Mouse (Mus musculus) cerebellum, postnatal 36 days (tissue): ENCODE data around the gene Zfp811.
"Not testable (repeated sequence)": the region's sequence is repeated elsewhere in the genome, so short reads cannot be mapped to it uniquely, and the experiment has no call there.

Experiments
- DNase-seq, 2 experiments: peaks; one replicate each; pipeline ENCODE4 v3.0.0; 2021 to 2022; ENCODE audit warnings: mixed read lengths in 2 of 2

Zfp811 gene

DNA sequence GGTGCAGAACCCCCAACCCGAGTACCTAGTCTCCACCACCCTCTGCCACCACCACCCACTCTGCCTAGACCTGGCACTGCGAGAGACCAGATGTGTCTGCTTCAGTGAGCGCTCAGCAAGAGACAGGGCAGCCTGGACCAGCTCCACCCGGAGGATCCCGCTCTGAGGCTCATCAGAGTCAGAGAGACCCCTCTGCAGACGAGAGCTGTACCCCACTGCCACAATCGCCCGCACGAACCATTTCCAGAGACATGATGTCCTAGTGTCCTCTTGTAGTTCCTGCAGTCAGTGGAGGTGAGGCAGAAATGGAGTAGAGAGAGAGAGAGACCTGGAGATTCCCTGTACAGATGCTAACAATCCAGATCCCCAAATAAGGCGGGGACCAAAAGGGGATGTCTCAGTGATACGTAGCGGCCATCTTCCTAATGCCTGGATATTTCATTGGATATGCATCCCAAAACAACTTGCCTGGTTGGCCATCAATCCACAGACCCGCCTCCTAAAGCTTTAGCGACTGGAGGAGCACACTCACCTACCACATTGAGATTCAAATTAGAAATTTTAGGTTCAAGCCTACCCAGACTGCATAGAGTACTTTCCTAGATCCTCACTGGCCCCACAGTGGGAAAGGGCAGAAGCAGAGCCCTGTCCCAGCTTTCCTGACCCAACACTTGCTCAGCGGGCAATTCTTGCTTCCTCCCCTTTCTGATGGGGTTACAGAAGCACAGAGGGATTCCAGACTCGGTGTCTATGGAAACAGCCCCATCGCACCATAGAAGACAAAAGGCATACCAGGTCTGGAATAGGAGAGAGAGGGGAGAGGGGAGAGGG, at the start of gene Zfp811:
TSS of gene Zfp811 (minus strand) at position 388 of the 831 bp plus-strand sequence.
- DNase-seq: peak; percentile 56 to 61

DNA sequence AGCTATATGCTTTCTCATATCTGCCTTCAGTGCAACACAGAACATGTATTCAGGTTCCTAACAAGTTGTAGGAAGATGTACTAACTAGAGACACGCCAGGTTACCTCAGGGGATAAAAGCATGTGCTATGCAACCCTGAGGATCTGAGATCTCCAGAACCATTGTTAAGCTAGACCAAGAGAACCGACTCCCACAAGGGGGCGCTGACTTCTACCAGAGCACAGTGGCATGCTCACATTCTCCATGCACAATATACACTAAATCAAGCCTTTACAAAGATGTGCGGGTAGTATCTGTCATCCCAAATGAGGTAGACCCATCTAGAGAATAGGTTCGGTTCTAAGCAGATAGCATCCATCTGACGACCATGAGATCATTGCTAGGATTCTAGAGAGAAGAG, 47.0 kb upstream of the Zfp811 start:
- not testable (repeated sequence) for DNase-seq

DNA sequence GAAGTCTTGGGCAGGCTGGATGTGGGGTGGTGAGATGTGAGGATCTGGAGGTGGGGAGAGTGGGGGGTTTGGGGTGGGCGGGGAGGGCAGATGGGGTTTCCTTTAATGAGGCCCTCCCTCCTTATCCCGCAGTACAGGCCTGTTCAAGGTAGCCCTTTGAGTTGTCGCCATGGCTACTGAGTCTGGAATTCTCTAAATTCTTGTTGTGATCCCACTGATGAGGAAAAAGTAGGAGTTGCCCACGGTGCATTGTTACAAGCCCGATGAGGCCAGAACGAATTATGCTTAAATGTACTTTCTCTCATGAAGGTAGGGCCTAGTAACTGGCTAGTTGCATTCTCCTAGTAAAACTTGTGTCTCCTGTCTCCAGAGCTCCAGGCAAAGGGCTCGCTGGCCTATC, 41.9 kb upstream of the Zfp811 start:
- no peak for DNase-seq

DNA sequence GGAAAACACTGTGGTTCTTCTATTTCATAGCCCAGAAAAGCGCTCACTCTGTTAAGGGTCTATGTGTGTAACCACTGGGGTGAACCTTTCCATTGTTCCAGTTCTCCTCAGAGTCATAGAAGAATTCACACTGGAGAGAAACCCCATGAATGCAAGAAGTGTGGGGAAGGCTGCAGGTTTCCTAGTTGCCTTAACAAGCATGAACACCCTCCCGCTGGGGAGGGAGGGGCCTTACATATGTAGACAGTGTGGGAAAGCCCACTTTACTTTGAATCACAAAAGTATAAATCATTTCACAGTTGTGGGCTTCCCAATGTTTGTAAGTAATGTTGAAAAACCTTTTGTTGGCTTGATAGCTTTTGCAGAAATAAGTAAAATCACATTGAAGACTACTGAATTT, 31.7 kb upstream of the Zfp811 start:
- DNase-seq: no peak

DNA sequence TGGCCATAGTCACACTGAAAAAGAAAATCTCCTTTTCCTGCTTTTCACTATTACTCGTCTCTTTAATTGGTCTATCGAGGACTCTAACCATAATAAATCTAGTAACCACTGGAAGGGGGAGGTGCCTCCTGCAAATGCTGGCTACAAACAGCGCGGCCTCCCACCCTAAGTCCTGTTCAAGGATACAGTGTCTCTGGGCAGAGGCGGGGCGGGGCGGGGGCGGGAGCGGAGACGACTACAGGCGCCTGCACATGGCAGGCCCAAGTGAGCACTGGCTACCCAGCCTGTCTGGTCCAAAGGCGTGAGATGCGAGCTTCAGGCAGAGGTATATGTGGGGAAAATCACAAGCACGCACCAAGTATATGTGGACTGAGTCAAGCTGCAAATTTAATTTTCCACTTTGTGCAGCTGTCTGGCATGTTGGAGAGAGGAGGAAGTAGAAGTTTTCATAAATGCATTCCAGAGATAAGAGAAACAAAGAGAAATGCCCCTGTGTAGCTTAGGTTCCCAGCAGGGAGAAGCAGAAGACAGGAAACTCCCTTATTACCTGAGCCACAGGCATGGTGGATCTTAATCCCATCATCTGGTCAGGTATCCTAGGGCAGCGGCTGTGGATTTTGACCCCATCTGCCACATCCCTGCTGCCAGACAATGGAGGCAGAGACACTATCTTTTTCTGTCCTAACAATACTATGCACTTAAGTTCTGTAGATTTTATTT, 29.5 kb upstream of the Zfp811 start:
- DNase-seq: no peak

DNA sequence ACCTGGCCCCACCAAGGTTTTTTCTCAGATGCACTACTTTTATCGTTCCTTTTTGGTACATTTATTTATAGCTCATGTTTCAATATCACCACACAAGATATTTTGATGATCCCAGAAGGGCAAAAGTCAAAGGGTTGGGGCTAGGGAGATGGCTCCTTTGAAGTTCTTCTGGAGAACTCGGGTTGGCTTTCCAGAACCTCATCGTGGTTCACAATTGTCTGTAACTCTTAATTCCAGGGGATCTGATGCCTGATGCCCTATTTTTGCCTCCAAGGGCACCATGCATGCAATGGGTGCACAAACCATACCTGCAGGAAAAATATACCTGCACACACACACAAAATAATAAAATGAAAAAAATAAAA, 20.7 kb upstream of the Zfp811 start:
- no peak for DNase-seq

DNA sequence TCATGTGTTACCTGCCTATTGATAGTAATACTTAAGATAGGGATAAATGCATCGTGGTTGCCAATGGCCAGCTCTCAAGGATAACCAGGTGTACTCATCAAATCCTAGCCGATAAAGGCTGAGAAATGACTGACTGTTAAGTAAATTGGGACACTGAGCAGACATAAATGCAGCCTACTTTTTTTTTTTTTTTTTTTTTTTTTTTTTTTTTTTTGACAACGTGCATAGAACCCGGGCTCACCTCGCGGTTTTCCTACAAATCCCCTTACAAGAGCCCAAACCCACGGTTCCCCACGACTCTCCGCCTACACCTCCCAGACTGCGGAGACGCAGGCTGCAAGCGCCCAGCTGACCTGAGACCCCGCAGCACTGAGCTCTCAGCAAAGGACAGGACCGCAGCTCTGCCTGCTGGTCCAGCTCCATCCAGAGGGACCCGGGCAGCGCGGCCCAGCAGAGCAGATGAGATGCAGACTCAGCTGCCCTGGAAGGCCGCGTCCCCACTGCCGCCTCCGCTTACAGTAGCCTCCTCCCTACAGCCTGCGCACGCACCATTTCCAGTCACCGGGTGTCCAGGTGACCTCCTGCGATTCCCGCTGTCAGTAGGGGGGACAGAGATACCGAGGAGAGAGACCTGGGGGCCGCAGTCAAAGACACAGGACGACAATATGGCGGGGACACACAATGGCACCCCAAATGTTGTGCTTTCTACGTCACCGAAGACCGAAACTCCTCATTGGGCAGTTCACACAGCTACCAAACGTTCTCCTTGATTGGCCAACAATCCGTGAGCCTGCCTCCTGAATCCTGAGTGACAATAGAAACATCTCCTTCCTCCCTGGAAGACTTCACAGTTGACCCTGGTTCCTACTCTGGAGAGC, 20.0 kb upstream of the Zfp811 start, which contains the start of gene Zfp799:
TSS of gene Zfp799 (minus strand) at position 722 of the 878 bp plus-strand sequence.
- peak; percentile 71 to 79 for DNase-seq

DNA sequence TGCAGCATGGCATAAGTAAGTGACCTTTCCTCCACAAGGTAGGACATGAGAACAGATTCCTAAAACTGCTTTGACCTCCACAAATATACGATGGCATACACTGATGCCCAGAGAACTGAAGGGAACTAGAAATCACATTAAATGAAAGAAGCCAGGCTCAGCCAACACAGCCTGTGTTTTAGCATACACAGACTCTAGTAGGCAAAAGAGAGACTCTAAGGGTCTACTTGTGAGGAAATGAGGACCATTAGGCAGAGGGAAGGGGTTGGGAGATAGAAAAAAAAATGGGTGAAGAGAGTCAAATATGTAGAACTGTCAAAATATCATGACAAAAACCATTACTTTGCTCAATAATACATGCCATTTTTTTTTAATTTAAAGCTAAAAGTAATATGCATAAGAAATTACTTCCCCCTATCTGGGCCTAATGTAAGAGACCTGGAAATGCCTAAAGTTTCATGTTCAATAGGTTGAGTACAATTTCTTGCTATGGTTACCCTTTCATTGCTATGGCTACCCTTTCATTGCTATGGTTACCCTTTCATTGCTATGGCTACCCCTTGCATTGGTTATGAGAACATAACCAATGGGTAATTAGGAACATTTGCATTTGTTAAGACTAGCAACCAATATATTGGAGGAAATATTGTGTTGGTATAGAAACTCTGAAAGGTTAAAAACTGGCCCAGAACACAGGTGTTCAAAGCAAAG, 6.5 kb upstream of the Zfp811 start:
- DNase-seq: no peak

DNA sequence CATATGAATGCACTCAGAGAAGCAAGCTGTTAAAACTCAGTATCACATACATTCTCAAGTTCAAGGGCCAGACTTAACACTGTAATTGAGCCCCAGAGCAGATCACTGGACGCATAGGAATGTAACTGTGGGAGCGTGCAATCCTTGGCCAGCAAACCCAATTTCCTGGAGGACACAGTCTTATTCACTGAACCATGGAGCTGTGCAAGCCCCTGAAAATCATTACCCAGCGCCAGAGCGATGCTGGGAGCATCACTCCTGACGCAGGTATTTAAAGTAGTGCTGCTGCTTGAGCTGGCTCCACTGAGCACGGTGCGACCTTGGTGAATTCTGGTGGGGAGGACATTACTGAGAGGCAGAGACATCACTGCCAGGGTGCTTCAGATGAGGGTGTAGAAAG, 4.4 kb upstream of the Zfp811 start:
- DNase-seq: no peak

DNA sequence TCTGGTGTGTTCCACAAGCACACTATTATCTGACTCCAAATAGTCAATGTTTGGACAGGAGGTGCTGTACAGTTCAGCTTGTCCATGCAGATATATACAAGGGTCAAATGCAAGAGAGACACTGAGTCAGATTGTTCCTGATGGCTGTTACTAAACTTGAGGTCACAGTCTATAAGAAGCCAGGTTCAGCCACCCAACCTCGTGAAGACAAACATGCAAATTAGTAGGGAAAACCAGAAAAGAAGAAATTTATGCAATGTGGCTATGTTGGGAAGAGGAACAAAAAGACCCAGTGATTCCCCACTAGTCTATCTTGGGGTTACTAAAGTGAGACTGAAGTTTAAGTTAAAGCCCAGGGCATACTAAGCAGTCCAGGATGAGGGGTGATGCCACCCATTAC, 917 bp upstream of the Zfp811 start:
- DNase-seq: no peak

DNA sequence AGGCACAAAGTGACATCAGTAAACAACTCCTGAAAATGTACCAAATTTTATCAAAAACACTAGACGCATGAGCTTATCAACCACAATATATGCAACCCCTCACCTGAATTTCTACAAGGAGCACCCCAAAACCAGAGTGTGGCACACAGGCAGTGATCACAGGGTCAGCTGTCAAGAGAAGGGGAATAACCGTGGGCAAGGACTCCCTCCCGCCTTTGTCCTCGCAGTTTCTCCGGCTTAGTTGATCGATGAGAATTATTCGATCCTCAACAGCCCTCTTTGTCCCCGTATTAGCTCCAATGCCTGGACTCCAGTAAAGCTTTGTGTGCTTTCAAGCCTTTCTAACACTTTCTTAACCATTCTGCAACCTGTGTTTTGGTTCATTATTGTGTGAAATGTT, 810 bp downstream of the Zfp811 start:
- peak in 1 of 2 experiments; percentile 15 for DNase-seq

DNA sequence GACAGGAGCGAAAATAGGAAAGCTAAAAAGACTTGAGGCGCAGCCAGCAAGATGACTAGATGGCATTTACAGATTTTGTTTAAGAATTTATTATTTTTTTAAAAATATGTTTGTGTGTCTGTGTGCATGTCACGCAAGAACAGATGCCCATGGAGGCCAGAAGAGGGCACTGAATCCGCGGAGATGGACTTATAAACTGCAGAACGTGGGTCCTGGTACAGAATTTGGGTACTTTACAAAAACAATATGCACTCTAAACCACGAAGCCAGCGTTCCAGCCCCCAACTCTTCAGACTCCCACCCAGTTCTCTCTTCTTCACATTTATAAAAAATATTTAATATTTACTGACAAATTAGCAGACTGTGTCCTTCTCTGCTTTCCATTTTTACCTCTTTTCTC, 20.5 kb downstream of the Zfp811 start:
- no peak for DNase-seq

DNA sequence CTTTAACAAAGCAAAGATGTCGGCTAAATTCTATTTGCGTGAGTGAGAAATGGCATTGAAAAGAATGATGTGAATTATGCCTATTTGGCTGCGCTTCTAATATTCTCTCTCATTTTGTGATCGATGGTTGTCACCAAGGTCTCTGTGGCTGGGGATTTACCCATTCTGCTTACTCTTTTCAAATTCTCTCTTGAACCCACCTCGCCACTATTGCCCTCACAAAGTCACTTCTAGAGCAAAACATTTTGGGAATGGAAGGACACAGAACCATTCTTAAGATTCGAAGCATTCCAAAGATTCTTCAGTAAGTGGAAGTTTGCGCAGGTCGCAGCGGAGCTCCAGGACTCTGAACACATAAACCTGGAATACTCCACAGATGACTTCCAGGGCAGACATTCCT, 21.2 kb downstream of the Zfp811 start:
- no peak for DNase-seq

DNA sequence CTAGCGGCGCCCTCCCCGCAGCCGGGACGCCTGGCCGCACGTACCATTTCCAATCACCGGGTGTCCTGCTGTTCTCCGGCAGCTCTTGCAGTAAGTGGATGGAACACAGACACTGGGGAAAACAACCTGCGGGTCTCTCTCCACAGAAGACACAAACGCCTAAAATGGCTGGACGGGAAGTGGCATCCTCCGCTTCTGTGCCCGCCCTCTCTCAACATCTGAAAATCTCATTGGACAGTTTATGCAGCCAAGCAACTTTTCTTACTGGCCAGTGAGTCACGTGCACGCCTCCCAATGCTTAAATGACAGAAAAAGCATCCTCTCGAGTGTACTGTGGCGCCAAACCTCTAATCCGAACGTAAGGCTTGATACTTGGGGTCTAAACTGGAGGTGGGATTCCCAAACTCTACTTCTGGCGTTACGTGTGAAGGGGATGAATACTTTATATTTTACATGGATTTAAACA, 21.6 kb downstream of the Zfp811 start, which contains the start of gene Zfp871:
TSS of gene Zfp871 (minus strand) at position 194 of the 466 bp plus-strand sequence.
- peak; percentile 82 to 88 for DNase-seq

DNA sequence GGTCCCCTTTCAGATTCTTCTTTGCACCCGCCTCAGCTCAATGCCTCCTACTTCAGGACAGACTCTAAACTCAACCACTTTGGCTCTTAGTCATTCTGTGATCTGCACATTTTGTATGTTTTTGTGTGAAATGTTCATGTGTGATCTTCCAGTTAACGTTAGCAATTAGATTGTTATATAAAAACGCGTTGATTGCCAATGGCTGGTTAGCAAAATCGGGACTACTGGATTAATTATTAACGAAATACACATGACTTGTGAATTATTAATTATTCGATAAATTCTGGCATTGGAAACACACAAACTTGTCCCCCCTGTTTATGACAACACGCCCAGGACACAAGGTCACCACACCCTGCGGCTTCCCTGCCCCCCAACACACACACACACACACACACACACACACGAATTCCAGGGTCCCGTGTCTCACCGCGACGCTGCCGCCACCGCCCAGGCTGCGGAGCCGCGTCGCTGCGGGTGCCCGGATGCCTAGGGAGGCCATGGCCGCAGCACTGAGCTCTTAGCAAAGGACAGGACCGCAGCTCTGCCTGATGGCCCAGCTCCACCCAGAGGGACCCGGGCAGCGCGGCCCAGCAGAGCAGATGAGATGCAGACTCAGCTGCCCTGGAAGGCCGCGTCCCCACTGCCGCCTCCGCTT, 22.2 kb downstream of the Zfp811 start:
- DNase-seq: no peak

DNA sequence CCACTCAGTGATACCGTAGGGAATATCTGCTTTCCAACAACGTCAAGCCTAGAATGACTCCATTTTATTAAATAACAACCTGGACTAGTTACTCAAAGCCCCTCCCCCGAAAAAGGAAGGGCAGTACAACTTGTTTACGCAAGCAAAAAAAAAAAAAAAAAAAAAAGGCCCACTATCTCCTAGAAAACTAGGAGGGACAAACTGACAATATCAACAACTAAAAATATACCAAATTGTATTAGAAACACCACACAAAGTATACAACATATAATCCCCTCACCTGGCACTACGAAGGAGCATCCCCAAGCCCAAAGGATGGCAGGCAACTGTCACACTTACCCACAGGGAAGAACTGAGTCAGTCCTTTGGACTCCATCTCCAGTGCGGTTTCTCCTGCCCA, 22.8 kb downstream of the Zfp811 start:
- no peak for DNase-seq

DNA sequence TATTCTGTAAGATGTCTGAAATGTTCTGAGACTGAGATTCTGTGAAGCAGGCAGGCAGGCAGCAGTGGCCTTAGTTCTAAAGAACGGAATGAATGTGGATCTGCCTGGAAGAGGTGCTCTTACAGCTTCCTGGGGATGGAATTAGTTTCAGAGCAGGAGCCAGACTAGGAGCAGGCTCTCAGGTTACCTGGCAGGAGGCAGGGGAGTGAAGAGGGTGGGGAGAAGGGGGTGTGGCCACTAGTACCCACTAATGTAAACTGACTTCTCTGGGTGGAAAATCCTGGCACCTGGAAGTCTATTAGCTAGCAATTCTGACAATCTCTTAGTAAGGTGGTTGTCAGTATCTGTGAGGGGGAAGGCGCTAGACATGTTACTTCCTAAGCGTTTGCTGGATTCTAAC, 24.1 kb downstream of the Zfp811 start:
- DNase-seq: no peak

DNA sequence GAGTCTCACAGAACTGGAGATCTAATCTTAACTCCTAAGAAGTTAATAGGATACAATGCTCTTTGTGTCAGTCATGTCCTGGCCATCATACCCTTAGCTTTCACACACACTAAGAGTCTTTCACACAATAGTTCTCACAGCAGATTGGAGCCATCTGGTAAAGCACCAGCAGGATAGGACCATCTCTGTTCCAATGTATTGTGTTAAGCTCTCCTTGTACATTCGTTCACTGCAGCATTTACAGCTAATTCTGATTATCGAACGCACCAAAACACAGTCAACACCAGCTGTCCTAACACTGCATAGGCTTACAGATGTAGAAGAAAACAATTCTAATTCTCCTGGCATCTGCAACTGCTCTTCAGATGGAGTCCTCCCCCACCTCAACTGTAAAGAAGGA, 32.2 kb downstream of the Zfp811 start:
- DNase-seq: no peak

DNA sequence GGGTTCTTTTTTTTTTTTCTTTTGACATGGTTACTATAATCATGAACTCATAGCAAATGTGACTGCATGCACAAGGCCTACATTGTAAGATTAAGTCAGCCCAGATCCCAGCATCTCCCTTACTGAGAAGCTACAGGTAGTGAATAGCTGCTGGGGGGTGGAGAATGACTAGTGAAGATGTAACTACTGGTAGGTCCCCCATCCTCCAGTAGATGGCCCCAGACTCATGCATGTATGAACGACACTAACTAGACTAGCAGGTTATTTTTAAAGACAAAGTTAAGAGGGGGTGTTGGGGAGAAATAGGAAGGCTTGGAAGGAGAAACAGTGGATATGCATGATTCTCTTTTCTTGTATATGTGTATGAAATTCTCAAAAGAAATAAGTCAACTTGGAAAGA, 38.5 kb downstream of the Zfp811 start:
- DNase-seq: peak in 1 of 2 experiments; percentile 8

DNA sequence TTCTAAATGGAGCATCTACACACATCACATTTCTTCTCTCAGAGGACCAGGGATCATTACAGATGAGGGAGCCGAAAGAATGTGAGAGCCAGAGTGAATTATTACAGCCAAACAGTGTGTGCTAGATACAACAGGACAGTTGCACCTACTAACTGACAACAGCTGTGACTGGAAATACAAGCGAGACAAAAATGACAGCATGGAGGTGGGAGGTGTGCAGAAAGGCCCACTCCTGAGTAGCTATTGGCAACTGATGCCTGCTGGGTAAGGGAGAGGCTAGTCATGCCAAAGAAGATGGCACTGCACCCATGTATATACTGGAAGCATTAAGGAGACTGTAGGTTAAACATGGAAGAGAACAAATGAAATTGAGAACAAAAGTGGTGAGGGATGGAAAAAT, 43.3 kb downstream of the Zfp811 start:
- no peak for DNase-seq

DNA sequence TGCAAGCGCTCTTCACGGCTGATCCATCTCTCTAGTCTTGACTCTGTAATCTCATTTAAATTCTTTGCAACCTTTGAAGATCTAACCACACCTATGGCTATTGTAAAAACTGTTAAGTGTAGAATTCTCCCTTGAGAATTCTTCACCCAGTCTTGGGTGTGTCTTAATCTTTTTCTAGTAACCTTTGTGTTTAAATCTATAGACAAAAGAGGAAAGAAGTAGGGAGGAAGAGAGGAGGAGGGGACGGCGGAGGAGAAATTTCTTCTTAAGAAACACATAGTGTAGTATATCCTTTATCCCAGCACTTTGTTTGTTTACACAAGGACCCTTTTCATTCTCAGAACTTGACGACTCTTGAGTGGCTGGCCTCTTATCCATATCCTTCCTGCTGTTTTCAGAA, 52.4 kb downstream of the Zfp811 start:
- DNase-seq: no peak

DNA sequence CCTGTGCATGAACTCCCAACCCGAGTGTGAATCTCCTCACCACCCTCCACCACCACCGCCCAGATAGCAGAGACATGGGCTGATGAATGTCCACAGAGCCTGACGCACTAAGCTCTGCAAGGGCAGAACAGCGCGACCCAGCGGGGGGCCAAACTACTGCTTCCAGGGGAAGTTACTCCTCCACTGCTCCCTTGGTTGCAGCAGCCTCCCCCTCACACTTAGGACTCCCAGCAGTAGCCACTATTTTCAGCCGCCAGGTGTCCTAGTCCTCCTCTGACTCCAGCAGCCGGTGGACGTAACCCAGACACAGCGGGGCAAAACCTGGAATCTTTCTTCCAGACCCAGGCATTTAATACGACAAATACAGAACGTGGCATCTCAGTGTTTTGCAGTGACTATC, 56.1 kb downstream of the Zfp811 start:
- DNase-seq: peak in 1 of 2 experiments; percentile 22
